Mouse (Mus musculus): ENCODE measurements around the gene Ddost. TPM values are rescaled to one million over a fixed set of nuclear protein-coding genes. Genes with fewer than 3 reads are reported as not detected.
A peak's percentile ranks its signal among the peaks of the same experiment; 100 is the strongest.

Gene Ddost
- polyA plus RNA-seq, 1 experiment from 2014 or later = 379 TPM

DNA sequence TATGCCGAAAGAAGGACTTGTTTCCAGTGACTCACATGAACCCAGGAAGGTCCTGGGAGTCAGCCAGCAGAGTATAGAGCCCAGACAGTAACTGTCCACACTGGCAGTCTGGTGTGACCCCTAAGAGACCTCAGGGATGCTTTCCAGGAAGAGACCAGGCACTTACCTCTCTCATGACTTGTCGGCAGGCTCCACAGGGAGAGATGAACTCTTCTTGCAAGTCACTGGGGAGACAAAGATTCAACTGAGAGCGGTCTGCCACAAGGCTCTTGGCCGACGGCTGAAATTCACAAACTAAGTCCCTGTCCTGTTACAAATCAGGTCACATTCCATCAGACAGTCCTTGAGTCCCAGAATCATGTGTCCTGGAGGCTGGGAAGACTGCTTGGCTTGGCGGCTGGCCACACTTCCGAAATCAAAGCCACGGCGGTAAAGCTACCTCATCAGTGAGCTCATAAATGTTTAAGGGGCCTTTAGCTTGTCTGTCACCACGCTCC is 38.9 kb downstream of the Ddost start:
- H3K4me2 ChIP-seq (replicated peaks) = no peak overlapping the region
- no peaks in the 10 kb centered on the region for H3K9me3 ChIP-seq
- ATAC-seq = no peak
- H3K27ac ChIP-seq = peak overlapping the region; percentile 82
- H3K9ac ChIP-seq = no peak overlapping the region
- no peaks in the 10 kb centered on the region for H3K36me3 ChIP-seq
- no peaks in the 10 kb centered on the region for H3K27me3 ChIP-seq (replicated peaks)
- 67% methylated on average over 10 of the region's 10 CpGs for WGBS
- H3K4me3 ChIP-seq (replicated peaks) = no peak overlapping the region
- H3K4me1 ChIP-seq (replicated peaks) = peaks cover 6% of the 10 kb centered on the region; the same call in 1 of the 2 replicates

DNA sequence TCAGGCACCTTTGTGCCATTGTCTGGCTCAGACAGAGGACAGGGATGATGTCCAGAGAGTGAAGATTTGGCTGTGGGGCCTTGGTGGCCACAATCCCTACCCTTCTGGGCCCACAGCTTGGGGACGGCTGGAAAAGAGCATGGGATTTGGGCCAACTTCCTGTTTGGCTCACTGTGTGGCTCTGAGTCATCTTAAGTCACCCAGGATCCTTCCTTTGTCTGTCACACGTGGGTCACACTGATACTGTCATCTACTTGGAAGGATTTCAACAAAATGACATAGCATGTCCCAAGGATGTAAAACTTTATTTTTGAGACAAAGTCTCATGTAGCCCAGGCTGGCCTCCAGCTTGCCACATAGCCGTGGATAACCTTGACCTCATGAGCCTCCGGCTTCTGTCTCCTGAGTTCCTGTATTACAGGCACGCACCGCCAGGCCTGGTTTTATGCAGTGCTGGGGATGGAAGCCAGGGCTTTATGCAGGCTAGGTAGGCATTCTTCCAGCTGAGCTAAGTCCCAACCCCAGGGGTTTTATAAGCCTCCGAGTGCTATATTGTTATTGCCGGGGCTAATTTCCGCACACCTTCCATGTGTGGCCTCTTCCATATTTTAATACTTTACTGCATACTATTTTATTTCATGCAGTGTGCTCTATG is 40.5 kb downstream of the Ddost start:
- Histone ChIP-seq H3K4me2 (replicated peaks) (no peak overlapping the region), H3K4me3 (replicated peaks) (no peak overlapping the region), H3K36me3 (no peaks in the 10 kb centered on the region), H3K27me3 (replicated peaks) (no peaks in the 10 kb centered on the region), H3K9me3 (no peaks in the 10 kb centered on the region), H3K4me1 (replicated peaks) (peaks cover 6% of the 10 kb centered on the region; the same call in 1 of the 2 replicates), H3K9ac (no peak overlapping the region), H3K27ac (no peak overlapping the region)
- ATAC-seq = no peak
- WGBS = 84% methylated on average over 9 of the region's 9 CpGs

DNA sequence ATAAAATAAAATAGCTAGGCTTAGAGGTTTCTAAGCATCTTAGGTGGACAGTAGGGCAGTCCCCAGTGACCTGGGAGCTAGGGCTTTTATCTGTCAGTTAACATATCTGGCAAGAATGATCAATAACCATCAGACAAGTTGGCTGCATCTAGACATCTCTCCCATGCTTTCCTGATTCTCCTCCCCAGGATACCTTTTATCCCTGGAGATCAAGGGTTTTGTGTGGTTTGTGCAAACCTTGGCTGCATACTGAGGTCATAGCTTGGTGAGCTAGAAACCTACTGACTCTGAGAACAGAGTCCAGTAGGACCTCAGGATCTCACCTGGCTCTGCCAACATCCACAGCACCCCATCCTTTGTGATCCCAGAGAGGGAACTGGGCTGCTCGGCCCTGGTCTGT is 42.8 kb downstream of the Ddost start:
- no peak for ATAC-seq

DNA sequence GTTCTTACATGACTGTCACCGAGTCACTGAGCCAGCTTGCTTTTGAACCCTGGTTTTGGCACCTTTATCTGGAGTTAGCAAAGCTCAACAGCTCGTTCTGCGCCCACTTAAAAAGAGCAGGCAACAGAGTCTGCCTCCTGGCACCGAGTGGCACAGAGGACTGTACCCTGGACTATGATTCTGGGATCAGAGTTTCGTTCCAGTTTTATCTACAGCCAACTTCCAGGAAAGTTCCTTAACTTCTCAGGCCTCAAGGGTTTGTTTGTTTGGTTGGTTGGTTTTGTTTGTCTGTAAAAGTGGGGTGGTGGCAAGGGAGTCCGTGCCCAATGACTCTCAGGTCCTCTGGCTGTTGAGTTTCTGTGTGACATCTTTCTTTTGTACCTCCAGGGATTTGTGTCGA is 44.2 kb downstream of the Ddost start:
- Histone ChIP-seq H3K9ac (no peak overlapping the region), H3K4me3 (replicated peaks) (no peak overlapping the region), H3K27ac (no peak overlapping the region), H3K27me3 (replicated peaks) (no peaks in the 10 kb centered on the region), H3K4me2 (replicated peaks) (no peak overlapping the region), H3K4me1 (replicated peaks) (no peaks in the 10 kb centered on the region), H3K9me3 (no peaks in the 10 kb centered on the region), H3K36me3 (no peaks in the 10 kb centered on the region)
- 73% methylated on average over 7 of the region's 7 CpGs for WGBS
- ATAC-seq = no peak

More for the DNA sequence above, 42.8 kb downstream of the Ddost start:
- WGBS = 71% methylated on average over 1 of the region's 1 CpGs
- Histone ChIP-seq H3K9me3 (no peaks in the 10 kb centered on the region), H3K4me2 (replicated peaks) (no peak overlapping the region), H3K27ac (no peak overlapping the region), H3K27me3 (replicated peaks) (no peaks in the 10 kb centered on the region), H3K4me1 (replicated peaks) (peaks cover 6% of the 10 kb centered on the region; the same call in 1 of the 2 replicates), H3K36me3 (no peaks in the 10 kb centered on the region), H3K4me3 (replicated peaks) (no peak overlapping the region), H3K9ac (no peak overlapping the region)

DNA sequence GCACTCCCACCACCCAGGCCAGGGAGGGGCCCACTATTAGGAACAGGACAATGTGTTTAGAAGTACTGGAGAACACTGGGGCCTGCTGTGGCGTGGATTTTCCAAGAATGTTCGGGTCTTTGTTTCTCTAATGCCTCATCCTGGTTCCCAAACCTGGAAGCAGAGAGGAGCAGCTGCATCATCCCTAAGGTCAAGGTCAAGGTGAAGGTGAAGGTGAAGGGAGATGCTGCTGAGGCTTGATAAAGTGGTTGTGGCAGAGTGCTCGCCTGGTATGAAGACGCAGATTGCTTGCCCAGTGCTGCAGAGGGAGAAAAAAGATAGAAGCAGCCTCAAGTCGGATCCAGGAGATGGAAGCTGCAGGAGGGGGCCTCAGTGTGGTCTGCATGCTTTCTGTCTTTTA is 47.3 kb downstream of the Ddost start:
- no peak overlapping the region for H3K4me2 ChIP-seq (replicated peaks)
- no peaks in the 10 kb centered on the region for H3K4me1 ChIP-seq (replicated peaks)
- no peak for ATAC-seq
- H3K4me3 ChIP-seq (replicated peaks) = no peak overlapping the region
- H3K9me3 ChIP-seq = no peaks in the 10 kb centered on the region
- WGBS = 85% methylated on average over 5 of the region's 5 CpGs
- H3K9ac ChIP-seq = no peak overlapping the region
- no peaks in the 10 kb centered on the region for H3K36me3 ChIP-seq
- H3K27ac ChIP-seq = no peak overlapping the region
- H3K27me3 ChIP-seq (replicated peaks) = no peaks in the 10 kb centered on the region

- H3K36me3 ChIP-seq = no peaks in the 10 kb centered on the region
- no peak overlapping the region for H3K4me3 ChIP-seq (replicated peaks)
- no peak overlapping the region for H3K9ac ChIP-seq
- H3K9me3 ChIP-seq = no peaks in the 10 kb centered on the region
- no peak for ATAC-seq
- 88% methylated on average over 6 of the region's 6 CpGs for WGBS
- no peaks in the 10 kb centered on the region for H3K4me1 ChIP-seq (replicated peaks)
- H3K27me3 ChIP-seq (replicated peaks) = no peaks in the 10 kb centered on the region
- no peak overlapping the region for H3K4me2 ChIP-seq (replicated peaks)
- no peak overlapping the region for H3K27ac ChIP-seq
These were observed 48.2 kb downstream of the Ddost start for GRCm38 (mm10) chr4:138352692-138353091.

DNA sequence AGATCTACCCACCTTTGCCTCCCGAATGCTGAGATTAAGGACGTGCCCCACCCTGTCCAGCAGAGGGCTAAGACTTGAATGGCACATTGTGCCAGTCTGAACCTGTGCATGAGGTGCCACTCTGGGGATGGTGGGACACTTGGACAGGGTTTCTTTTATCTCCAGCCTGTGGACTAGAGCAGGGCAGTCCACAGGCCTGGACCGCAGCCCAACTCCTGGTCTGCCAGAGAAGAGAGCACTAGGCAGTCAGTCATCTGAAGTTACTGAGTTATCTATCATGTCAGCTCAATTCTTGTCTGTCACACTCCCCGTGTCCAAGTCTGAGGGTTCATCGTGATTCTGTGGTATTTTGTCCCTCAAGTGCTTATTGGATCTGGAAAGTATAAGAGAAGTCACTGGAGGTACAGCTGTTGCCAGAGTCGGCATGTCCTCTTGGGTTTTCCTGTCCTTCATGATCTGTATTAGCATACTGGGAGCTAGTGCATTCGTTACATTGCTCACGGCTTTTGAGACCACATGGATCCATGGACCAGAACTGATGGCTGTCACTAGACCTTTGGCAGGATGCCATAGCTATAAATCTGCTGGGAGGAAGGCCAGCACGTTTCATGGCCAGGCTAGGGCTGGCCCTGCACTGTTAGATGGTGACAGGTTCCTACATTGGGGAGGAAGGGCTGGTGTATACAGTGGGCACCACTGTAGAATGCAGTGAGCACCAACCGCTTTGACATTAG is 49.1 kb downstream of the Ddost start:
- H3K9me3 ChIP-seq = no peaks in the 10 kb centered on the region
- no peaks in the 10 kb centered on the region for H3K36me3 ChIP-seq
- H3K27me3 ChIP-seq (replicated peaks) = no peaks in the 10 kb centered on the region
- H3K27ac ChIP-seq = no peak overlapping the region
- no peaks in the 10 kb centered on the region for H3K4me1 ChIP-seq (replicated peaks)
- no peak for ATAC-seq
- H3K9ac ChIP-seq = no peak overlapping the region
- H3K4me2 ChIP-seq (replicated peaks) = no peak overlapping the region
- 72% methylated on average over 10 of the region's 10 CpGs for WGBS
- no peak overlapping the region for H3K4me3 ChIP-seq (replicated peaks)

DNA sequence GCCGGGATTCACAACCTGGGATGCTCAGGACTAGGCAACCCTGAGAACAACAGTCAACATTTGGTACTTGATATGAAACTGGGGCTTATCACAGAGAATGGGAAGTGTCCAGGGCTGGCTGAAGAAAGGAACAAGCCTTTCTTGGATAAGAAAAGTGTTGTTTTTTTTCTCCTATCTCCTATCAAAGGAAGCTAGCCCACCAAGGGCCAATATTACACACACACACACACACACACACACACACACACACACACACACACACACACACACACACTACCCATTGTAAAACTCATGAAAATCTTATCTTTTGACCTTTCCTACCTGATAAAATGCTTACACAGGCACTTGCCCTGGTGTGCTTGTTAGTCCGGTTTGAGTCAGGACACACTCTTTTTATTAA is 51.0 kb downstream of the Ddost start:
- ATAC-seq = no peak
- Histone ChIP-seq H3K4me2 (replicated peaks) (no peak overlapping the region), H3K27me3 (replicated peaks) (no peaks in the 10 kb centered on the region), H3K9ac (no peak overlapping the region), H3K4me1 (replicated peaks) (no peaks in the 10 kb centered on the region), H3K4me3 (replicated peaks) (no peak overlapping the region), H3K9me3 (no peaks in the 10 kb centered on the region), H3K27ac (no peak overlapping the region), H3K36me3 (no peaks in the 10 kb centered on the region)
- 75% methylated on average over 2 of the region's 2 CpGs for WGBS

DNA sequence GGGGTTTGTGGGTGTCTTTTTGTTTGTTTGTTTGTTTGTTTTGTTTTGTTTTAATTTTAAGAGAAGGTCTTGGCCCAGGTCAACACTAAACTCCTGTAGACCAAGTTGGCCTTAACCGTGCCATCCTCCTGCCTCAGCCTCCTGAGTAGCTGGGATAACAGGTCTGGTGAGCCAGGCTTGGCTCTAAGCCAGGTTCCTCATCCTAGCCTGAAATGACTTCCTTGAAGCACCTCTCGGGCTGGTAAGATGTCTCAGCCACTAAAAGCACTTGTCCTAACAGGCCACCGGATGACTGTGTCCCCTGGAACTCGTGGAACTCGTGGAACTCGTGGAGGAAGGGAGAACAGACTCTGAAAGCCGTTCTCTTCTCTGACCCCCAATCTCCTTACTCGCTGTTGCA is 51.6 kb downstream of the Ddost start:
- Histone ChIP-seq H3K9me3 (no peaks in the 10 kb centered on the region), H3K36me3 (no peaks in the 10 kb centered on the region), H3K4me2 (replicated peaks) (no peak overlapping the region), H3K9ac (no peak overlapping the region), H3K27ac (no peak overlapping the region), H3K4me1 (replicated peaks) (no peaks in the 10 kb centered on the region), H3K27me3 (replicated peaks) (no peaks in the 10 kb centered on the region), H3K4me3 (replicated peaks) (no peak overlapping the region)
- WGBS = 82% methylated on average over 8 of the region's 8 CpGs
- ATAC-seq = no peak

DNA sequence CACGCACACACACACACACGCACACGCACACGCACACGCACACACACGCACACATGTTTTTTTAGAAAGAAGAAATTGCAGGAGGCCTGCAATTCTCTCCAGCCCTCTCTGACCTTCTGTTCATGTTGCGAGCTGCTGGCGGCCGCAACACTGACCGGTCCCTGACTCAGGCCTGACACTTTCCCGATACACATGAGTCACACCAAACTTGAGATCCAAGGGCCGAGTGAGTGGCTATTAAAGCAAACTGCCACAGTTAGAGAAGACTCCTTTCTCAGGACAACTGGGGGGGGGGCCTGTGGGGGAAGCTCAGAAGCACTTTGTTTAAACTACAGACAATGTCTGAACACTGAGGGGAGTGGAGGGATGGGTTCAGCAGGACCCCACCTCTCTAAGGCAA is 52.0 kb downstream of the Ddost start:
- no peaks in the 10 kb centered on the region for H3K9me3 ChIP-seq
- no peaks in the 10 kb centered on the region for H3K4me1 ChIP-seq (replicated peaks)
- no peaks in the 10 kb centered on the region for H3K27me3 ChIP-seq (replicated peaks)
- no peak for ATAC-seq
- H3K36me3 ChIP-seq = no peaks in the 10 kb centered on the region
- no peak overlapping the region for H3K4me2 ChIP-seq (replicated peaks)
- WGBS = 88% methylated on average over 12 of the region's 12 CpGs
- no peak overlapping the region for H3K27ac ChIP-seq
- H3K4me3 ChIP-seq (replicated peaks) = no peak overlapping the region
- no peak overlapping the region for H3K9ac ChIP-seq

DNA sequence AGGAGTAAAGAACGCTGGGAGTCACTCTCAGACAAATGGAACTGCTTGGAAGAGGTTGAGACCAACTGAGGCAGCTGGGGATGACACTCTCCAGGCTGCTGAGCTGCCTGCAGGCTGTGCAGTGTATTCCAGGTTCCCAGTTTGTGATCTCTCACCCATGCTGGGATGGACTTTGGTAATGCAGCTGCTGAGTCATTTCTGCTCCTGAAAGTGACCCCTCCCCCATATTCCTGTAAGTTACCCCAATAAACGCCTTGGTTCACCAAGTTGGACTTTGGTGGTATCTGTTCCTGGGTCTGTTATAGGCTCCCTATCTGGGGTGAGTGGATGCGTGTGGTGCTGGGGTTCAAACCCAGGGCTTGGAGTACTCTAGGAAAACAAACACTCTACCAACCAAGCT is 53.6 kb downstream of the Ddost start:
- Histone ChIP-seq H3K4me3 (replicated peaks) (no peak overlapping the region), H3K4me2 (replicated peaks) (no peak overlapping the region), H3K9me3 (no peaks in the 10 kb centered on the region), H3K27me3 (replicated peaks) (no peaks in the 10 kb centered on the region), H3K4me1 (replicated peaks) (no peaks in the 10 kb centered on the region), H3K36me3 (no peaks in the 10 kb centered on the region), H3K9ac (no peak overlapping the region), H3K27ac (no peak overlapping the region)
- WGBS = 67% methylated on average over 3 of the region's 3 CpGs
- no peak for ATAC-seq

DNA sequence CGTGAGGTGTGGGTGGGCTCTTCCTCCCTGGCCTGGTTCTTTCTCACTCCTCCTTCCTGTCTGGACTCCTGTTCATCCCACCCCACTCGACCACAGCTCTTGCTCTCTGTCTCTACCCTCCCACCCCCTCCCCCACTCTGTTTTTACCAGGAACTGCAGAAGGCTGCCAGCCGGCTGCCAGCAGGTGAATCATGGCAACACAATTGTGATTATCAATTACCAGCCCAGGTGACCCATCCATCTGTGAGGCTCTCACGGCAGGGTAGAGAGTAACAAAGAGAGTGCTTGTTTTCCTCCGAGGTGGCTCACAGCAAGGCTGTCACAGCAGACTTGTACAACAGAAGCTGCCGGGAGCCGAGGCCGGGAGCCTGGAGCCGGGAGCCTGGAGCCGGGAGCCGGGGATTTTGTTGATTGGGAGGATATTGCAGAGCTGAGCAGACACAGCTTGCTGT is 56.9 kb downstream of the Ddost start:
- H3K9me3 ChIP-seq = no peaks in the 10 kb centered on the region
- H3K4me2 ChIP-seq (replicated peaks) = 0 out of 2 replicates have a peak overlapping the region, but pooled peaks have one; percentile 22
- H3K4me3 ChIP-seq (replicated peaks) = no peak overlapping the region
- no peaks in the 10 kb centered on the region for H3K36me3 ChIP-seq
- 14% methylated on average over 11 of the region's 11 CpGs for WGBS
- H3K4me1 ChIP-seq (replicated peaks) = no peaks in the 10 kb centered on the region
- peak; percentile 50; the same call in 1 of the 2 replicates for ATAC-seq
- no peak overlapping the region for H3K27ac ChIP-seq
- H3K27me3 ChIP-seq (replicated peaks) = no peaks in the 10 kb centered on the region
- no peak overlapping the region for H3K9ac ChIP-seq
